Mouse (Mus musculus) ES-Bruce4 (cell line): ENCODE results near the gene Zfp740.

Experiments used
- CTCF ChIP-seq: IDR thresholded peaks from one replicate; pipeline ENCODE4 v1.8.1; 2011; ENCODE audit warnings: low read depth, low read length
- EP300 ChIP-seq: IDR thresholded peaks from 2 replicates; pipeline ENCODE4 v1.6.1; 2011; ENCODE audit warnings: low read depth, low read length; ENCODE audit not compliant: insufficient read depth
- POLR2A ChIP-seq: IDR thresholded peaks from one replicate; pipeline ENCODE4 v1.8.1; 2011; ENCODE audit warnings: low read length; ENCODE audit not compliant: insufficient read depth

DNA sequence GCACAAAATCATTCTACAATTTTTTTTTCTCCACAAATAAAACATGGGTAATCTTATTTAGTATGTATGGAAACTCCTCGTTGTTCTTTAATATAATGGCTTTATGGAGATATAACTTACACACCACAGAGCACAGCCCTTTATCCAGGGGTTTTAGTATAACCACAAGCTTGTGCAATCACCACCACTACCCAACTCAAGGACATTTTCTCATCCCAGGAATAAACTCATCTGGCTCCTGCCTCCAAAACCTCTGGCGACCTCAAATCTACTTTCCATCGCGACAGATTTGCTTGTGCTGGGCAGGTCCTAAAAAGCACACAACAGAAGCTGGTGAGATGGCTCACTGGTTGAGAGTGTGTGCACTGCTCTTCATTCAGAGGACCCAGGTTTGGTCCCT lies 9.4 kb upstream of the Zfp740 start:
- no peak for TF ChIP-seq POLR2A
- TF ChIP-seq CTCF = no peak
- no peak for TF ChIP-seq EP300
